Mouse (Mus musculus) kidney, adult 2 months (tissue): ENCODE measurements around the gene Nsun4.

ENCODE experiments used
- CTCF ChIP-seq: fragments of 200-500 bp; conservative IDR thresholded peaks from 2 replicates; pipeline ENCODE4 v1.5.1; 2011; ENCODE audit warnings: low read depth, mild to moderate bottlenecking, control low read depth, low read length, moderate library complexity, mixed read lengths; ENCODE audit not compliant: insufficient read depth, insufficient read length
- POLR2A ChIP-seq: fragments of 200-500 bp; IDR thresholded peaks from one replicate; pipeline ENCODE4 v1.6.1; 2011; ENCODE audit warnings: low read depth, low read length, control low read depth

DNA sequence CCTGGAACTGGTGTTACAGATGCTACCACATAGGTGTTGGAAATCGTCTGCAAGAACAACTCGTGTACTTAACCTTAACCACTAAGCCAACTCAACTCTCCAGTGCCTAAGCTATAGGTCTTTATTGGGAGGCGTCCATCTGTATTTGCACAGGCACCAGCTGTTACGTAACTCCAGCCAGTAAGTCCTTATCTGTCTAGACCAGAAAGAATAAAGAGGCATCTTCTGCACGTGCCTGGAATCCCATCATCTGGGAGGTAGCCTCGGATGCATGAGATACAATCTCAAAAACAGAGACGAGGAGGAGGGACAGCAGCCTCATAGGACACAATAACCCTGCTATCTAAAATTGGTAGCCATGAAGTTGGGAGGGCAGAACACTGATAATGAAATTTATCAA is 47.3 kb upstream of the Nsun4 start:
- TF ChIP-seq POLR2A (no peak), CTCF (no peak)
